Mouse (Mus musculus) neural tube, embryonic 12.5 days (tissue): ENCODE measurements around the gene Epha4. TPM values are rescaled to one million over a fixed set of nuclear protein-coding genes. Genes with fewer than 3 reads are reported as not detected.

Experiments
- ATAC-seq: fragments of 200-750 bp; cut with Nextera tagmentation; 2 replicates; pipeline ENCODE4 v1.8.0; 2017; ENCODE audit warnings: low read depth, mild to moderate bottlenecking, moderate TSS enrichment, moderate library complexity; ENCODE audit not compliant: low FRiP score
- H3K27ac ChIP-seq: fragments of 300-500 bp; sonication (generic); 2 replicates; pipeline ENCODE4 v1.5.1; 2016
- H3K27me3 ChIP-seq: fragments of 300-500 bp; sonication (generic); replicated peaks from 2 replicates; pipeline ENCODE4 v1.6.1; 2016; ENCODE audit warnings: mild to moderate bottlenecking
- H3K36me3 ChIP-seq: fragments of 300-500 bp; sonication (generic); 2 replicates; pipeline ENCODE4 v1.6.1; 2016; ENCODE audit warnings: mild to moderate bottlenecking
- H3K4me1 ChIP-seq: fragments of 300-500 bp; sonication (generic); 2 replicates; pipeline ENCODE4 v1.6.1; 2016
- H3K4me2 ChIP-seq: fragments of 300-500 bp; sonication (generic); replicated peaks from 2 replicates; pipeline ENCODE4 v1.6.1; 2016; ENCODE audit warnings: mild to moderate bottlenecking
- H3K4me3 ChIP-seq: fragments of 300-500 bp; sonication (generic); 2 replicates; pipeline ENCODE4 v1.5.1; 2016
- H3K9ac ChIP-seq: fragments of 300-500 bp; sonication (generic); 2 replicates; pipeline ENCODE4 v1.6.1; 2016; ENCODE audit warnings: mild to moderate bottlenecking
- H3K9me3 ChIP-seq: fragments of 300-500 bp; sonication (generic); 2 replicates; pipeline ENCODE4 v1.6.1; 2016; ENCODE audit warnings: mild to moderate bottlenecking
- WGBS: fragments of 180-500 bp; shearing (Covaris S2); methylation state at CpG from one replicate; pipeline ENCODE4 v1.1.7; 2016; 5-methylcytosine and 5-hydroxymethylcytosine counted together
- polyA plus RNA-seq: library from polyadenylated mRNA; unstranded; fragments of >200 nt; fragmentation: Nextera tagmentation; extraction: Ambion mirVana; gene quantifications from 2 replicates; pipeline ENCODE4 v1.2.1, GENCODE M21; 2016

Epha4 gene
- polyA plus RNA-seq, 1 experiment from 2014 or later: 27.9 TPM

DNA sequence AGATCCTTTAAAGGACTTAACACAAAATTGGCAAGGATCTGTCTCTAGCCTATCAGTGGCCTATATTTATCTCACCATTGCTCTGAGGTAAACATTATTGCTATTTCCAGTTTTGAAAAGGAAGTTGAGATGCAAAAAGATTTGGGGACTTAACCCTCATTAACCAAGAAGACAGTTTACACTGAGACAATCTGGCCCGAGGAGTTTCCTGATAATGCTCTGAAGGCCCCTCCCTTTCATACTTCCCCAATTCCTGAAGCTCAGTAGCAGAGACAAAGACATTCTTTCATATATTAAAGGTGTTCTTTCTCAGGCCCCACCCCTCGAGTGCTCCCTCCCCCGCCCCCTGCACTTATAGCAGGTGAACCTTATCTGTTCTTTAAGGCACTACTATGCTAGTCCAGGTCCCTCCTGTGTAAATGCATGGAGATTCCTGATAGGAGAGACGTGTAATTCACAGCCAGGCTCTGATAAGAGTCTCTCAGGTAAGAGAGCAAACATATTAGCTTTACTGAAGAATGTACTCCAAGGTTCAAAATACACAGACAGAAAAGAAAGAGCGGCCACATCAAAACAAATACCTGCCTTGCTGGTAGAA, 46.1 kb downstream of the Epha4 start:
- no peaks in the 10 kb centered on the region for H3K9me3 ChIP-seq

DNA sequence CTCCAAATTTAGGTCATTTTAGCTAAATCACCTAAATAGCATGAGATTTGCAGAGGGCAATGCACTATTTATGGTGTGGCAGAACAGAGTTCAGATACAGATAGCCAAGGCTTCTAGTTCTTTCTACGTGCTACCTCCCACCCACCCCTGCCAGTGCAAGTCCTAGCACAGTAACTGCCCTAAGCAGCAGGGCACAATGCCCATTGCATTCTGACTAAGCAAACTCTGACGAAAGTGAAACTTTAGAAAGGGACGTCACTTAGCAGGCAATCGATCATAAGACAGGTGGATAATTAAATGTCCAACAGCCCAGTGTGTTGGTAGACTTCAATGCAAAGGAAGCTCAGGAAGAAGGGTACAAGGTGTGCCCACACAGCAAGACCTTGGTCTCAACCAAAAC, 49.4 kb downstream of the Epha4 start:
- H3K4me2 ChIP-seq: no peak overlapping the region
- H3K9me3 ChIP-seq: no peaks in the 10 kb centered on the region
- no peak overlapping the region for H3K4me3 ChIP-seq
- 88% methylated on average over 4 of the region's 4 CpGs for WGBS
- no peaks in the 10 kb centered on the region for H3K27me3 ChIP-seq
- no peak overlapping the region for H3K9ac ChIP-seq
- no peak for ATAC-seq
- no peaks in the 10 kb centered on the region for H3K36me3 ChIP-seq
- H3K4me1 ChIP-seq: no peaks in the 10 kb centered on the region
- H3K27ac ChIP-seq: no peak overlapping the region

More for the DNA sequence above, 46.1 kb downstream of the Epha4 start:
- no peaks in the 10 kb centered on the region for H3K36me3 ChIP-seq
- no peak overlapping the region for H3K4me2 ChIP-seq
- 83% methylated on average over 5 of the region's 5 CpGs for WGBS
- H3K4me3 ChIP-seq: no peak overlapping the region
- H3K27me3 ChIP-seq: no peaks in the 10 kb centered on the region
- ATAC-seq: no peak
- H3K4me1 ChIP-seq: peaks cover 8% of the 10 kb centered on the region
- no peak overlapping the region for H3K27ac ChIP-seq
- H3K9ac ChIP-seq: no peak overlapping the region

DNA sequence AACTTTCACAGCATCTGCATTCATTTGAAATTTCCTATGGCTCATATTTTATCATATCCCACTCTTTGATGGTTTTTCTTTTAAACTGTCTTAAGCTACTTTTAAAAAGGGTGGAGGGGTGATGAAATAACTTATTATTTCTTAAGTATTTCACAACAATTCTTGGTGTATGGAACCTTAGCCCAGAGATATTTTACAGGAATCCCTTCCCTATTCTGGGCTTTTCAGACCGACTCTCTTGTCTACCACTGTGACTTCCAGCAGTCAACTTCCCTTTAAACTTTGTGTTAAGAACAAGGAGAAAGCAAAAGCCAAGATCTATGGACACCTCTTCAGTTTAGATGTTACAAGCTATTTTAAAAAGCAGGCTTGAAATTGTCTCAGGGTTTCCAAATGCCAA, 50.8 kb downstream of the Epha4 start:
- H3K27ac ChIP-seq: no peak overlapping the region
- WGBS: 74% methylated on average over 1 of the region's 1 CpGs
- H3K36me3 ChIP-seq: no peaks in the 10 kb centered on the region
- no peak for ATAC-seq
- H3K4me2 ChIP-seq: no peak overlapping the region
- H3K4me1 ChIP-seq: no peaks in the 10 kb centered on the region
- no peaks in the 10 kb centered on the region for H3K9me3 ChIP-seq
- H3K4me3 ChIP-seq: no peak overlapping the region
- H3K9ac ChIP-seq: no peak overlapping the region
- no peaks in the 10 kb centered on the region for H3K27me3 ChIP-seq

DNA sequence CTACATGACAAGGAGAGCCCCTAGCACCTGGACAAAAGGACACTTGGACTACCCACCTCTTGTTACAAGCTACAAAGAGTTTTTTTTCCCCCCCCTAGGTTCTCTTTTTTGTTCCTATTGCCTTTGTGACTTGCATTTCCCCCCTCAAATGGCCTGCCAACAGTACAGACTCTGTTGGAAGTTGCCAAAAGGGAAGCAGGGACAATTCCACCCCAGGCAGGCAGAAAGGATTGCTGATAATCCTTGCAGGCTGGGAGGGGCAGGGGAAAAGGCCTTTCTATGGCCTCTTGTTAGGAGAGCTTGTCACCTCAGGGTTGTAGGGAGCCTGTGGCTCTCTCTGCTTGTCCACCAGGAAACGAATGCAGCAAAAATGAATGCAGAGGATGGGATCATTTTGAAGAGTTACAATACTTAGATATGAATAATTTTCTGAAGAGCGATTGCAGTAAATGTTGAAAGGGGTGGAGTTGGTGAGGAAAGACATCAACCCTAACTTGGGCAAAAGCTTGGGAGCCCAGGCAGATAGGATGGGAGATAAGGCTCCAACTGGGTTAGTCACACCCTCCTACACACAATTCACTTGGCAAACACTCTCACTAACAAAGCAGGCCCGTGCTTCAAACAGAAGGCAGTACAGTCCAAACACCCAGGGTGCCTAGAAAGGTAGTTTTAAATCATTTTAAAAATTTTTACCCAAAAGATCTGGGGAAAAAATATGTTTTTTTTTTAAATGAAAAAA, 52.8 kb downstream of the Epha4 start:
- H3K4me1 ChIP-seq: 0 out of 2 replicates have a peak, but pooled peaks cover 11% of the 10 kb centered on the region
- H3K9ac ChIP-seq: no peak overlapping the region
- H3K27me3 ChIP-seq: no peaks in the 10 kb centered on the region
- no peaks in the 10 kb centered on the region for H3K36me3 ChIP-seq
- no peak overlapping the region for H3K4me3 ChIP-seq
- no peak for ATAC-seq
- H3K4me2 ChIP-seq: no peak overlapping the region
- no peaks in the 10 kb centered on the region for H3K9me3 ChIP-seq
- H3K27ac ChIP-seq: no peak overlapping the region
- WGBS: 18% methylated on average over 3 of the region's 3 CpGs

DNA sequence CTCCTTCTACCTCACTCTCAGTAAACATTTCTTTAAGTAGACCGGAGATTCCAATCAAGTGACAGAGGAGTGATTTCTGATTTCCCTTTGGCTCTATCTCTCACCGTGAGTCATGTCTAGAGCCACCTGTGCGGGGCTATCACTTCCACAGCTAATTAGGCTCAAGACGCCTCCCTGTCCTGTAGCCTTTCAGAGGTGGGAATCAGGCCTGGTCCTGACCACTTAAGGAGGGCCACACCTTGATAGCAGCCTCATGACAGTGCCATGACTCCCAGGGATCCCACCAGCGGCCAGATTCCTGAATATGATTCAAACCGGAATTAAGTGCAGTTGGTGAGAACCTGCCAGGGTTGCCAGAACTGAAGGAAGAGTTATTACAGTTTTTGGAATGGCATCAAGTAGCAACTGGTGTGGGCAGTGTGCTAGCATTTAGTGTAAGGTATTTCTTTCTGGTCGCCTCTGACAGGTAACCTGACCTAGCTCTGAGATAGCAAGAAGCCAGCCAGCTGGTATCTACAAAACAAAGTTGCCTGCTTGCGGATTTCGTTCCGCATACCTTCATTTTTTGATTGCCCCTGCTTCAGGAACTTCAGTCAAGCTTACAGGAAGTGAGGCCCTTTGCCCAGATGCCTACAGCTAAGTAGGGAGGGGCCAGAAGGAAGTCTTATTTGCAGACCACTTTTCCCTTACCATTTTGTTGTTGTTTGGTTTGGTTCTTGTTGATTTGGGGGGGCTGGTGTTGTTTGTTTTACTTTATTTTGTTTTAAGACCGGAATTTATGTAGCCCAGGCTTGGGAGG, 53.9 kb downstream of the Epha4 start:
- no peak for ATAC-seq
- WGBS: 70% methylated on average over 11 of the region's 11 CpGs

DNA sequence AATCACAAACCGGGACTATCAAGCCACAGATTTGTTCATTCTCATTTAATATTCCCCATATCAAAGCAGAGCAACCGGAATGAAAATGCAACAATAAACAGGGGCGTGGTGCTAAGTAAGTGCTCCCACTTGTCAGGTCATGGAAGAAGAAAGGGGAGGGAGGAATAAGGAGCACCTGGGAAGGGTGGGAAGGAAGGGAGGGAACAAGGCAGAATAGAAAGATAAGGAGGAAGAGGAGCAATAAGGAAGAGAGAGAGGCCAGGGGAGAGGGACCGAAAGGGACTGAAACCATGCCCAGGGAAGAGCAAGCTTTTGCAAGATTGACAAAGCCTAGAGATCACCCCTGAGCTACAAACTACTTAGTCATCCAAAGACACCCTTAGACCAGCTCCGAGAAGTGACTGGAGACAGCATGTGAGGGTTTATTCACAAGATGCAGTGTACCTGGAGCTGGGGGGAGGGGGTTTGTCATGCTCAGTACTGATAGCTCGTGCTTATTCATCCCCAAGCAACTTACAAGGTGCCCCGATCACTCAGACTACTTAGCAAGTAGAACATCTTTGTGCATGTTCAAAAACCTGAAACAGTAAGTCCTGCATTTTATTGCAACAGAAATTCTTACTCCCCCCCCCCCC, 56.0 kb downstream of the Epha4 start:
- H3K27me3 ChIP-seq: no peaks in the 10 kb centered on the region
- ATAC-seq: no peak
- H3K9me3 ChIP-seq: no peaks in the 10 kb centered on the region
- no peak overlapping the region for H3K4me2 ChIP-seq
- no peaks in the 10 kb centered on the region for H3K36me3 ChIP-seq
- peaks cover 15% of the 10 kb centered on the region; the same call in 1 of the 2 replicates for H3K4me1 ChIP-seq
- no peak overlapping the region for H3K4me3 ChIP-seq
- no peak overlapping the region for H3K27ac ChIP-seq
- WGBS: 73% methylated on average over 7 of the region's 7 CpGs
- H3K9ac ChIP-seq: no peak overlapping the region

More for the DNA sequence above, 53.9 kb downstream of the Epha4 start:
- no peak overlapping the region for H3K9ac ChIP-seq
- no peak overlapping the region for H3K4me3 ChIP-seq
- H3K4me2 ChIP-seq: no peak overlapping the region
- H3K4me1 ChIP-seq: peaks cover 15% of the 10 kb centered on the region; the same call in 1 of the 2 replicates
- H3K27ac ChIP-seq: no peak overlapping the region
- no peaks in the 10 kb centered on the region for H3K36me3 ChIP-seq
- no peaks in the 10 kb centered on the region for H3K9me3 ChIP-seq
- no peaks in the 10 kb centered on the region for H3K27me3 ChIP-seq

DNA sequence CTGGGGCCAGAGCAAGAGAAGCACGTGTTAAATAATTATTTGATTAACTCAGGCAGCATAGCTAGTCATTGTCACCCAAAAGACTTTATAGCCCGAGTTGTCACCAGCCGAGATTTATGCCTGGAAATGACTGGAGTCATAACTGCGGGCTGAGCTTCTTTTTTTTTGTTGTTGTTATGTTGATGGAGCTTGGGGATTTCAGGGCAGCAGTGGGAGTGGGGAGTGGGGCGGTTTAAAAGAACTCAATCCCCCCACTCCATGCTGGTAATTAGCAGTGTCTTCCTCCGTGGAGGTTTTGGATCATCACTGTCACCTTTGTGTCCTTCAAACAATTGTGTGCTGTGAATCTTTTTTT, 57.5 kb downstream of the Epha4 start:
- Histone ChIP-seq H3K4me2 (no peak overlapping the region), H3K4me1 (peaks cover 15% of the 10 kb centered on the region; the same call in 1 of the 2 replicates), H3K9me3 (no peaks in the 10 kb centered on the region), H3K4me3 (no peak overlapping the region), H3K27me3 (no peaks in the 10 kb centered on the region), H3K36me3 (no peaks in the 10 kb centered on the region), H3K9ac (no peak overlapping the region), H3K27ac (no peak overlapping the region)
- WGBS: 8% methylated on average over 6 of the region's 6 CpGs
- ATAC-seq: no peak

DNA sequence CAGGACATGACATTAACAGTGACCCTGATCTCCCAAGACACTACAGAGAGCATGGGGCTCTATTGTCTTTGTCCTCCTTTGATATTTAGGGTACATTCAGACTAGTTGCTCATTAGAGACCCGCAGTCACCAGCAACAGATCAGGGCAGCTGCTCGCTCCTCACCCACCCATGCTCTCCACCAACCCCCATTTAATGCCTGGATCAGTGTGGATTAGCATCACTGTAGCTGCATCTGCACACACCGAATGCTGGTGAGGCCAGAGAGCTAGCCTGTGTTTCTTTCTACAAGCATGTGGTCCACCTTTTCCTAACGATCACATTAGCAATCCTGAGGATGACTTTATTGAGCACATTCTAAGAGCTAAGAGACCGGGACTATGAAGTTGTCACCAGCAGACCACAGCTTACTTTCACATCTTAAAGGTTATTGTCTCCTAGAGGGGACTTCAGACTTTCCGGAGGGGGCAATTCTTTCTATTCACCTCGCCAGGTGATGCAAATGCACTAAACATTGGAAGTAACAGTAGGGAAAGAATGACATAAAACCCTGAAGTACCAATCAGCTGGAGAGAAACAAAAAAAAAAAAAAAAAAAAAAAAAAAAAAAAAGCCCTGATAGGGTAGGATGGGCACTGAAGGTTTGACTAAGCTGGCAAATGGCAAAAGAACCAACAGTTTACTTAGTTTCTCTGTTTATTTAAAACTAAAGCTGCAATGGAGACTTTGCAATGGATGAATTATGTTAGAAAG, 58.0 kb downstream of the Epha4 start:
- Histone ChIP-seq H3K36me3 (no peaks in the 10 kb centered on the region), H3K4me2 (no peak overlapping the region), H3K27ac (no peak overlapping the region), H3K9ac (no peak overlapping the region), H3K4me1 (peaks cover 15% of the 10 kb centered on the region; the same call in 1 of the 2 replicates), H3K4me3 (no peak overlapping the region), H3K27me3 (no peaks in the 10 kb centered on the region), H3K9me3 (no peaks in the 10 kb centered on the region)
- ATAC-seq: no peak
- WGBS: 17% methylated on average over 7 of the region's 7 CpGs

DNA sequence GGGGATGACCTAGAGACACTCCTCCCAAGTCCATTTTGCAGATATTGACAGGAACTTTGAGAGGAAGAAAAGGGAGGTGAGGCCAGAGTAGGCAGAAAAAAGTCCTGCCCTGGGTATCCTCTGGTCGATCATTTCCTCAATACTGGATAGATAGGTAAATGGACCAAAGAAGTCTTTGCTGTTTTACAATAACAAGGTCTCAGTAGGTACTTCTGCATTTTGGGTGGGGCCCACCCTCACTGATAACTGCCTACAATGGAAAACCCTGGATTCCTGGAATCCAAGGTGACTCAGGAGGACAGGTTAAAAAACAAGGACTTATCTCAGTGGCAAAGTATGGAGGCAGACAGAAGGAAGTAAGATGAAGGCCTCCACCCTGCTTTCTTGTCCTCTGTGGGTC, 61.1 kb downstream of the Epha4 start:
- Histone ChIP-seq H3K36me3 (no peaks in the 10 kb centered on the region), H3K4me2 (no peak overlapping the region), H3K9me3 (no peaks in the 10 kb centered on the region), H3K27ac (no peak overlapping the region), H3K4me3 (no peak overlapping the region), H3K9ac (no peak overlapping the region), H3K4me1 (peaks cover 15% of the 10 kb centered on the region; the same call in 1 of the 2 replicates), H3K27me3 (no peaks in the 10 kb centered on the region)
- 87% methylated on average over 1 of the region's 1 CpGs for WGBS
- no peak for ATAC-seq

DNA sequence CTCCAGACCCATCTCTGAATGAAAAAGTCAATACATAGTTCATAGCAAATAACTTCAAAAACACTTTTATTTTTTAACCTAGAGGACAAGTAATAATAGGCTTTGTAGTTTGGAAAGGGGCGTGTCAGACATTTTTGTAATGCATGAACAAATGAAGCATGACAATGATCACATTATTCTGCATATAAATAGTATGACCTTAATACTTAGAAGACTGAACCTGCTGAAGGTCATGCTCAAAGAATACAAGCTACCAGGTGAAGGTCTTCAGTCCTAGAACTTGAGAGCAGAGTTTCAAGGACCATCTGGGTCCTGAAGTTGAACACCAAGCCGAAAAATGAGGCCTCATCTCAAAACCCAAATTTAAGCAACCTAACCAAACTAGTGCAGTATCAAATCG, 62.2 kb downstream of the Epha4 start:
- Histone ChIP-seq H3K4me2 (no peak overlapping the region), H3K36me3 (no peaks in the 10 kb centered on the region), H3K4me1 (peaks cover 8% of the 10 kb centered on the region; the same call in 1 of the 2 replicates), H3K4me3 (no peak overlapping the region), H3K9me3 (no peaks in the 10 kb centered on the region), H3K27me3 (no peaks in the 10 kb centered on the region), H3K27ac (no peak overlapping the region), H3K9ac (no peak overlapping the region)
- no peak for ATAC-seq
- WGBS: 95% methylated on average over 3 of the region's 3 CpGs

DNA sequence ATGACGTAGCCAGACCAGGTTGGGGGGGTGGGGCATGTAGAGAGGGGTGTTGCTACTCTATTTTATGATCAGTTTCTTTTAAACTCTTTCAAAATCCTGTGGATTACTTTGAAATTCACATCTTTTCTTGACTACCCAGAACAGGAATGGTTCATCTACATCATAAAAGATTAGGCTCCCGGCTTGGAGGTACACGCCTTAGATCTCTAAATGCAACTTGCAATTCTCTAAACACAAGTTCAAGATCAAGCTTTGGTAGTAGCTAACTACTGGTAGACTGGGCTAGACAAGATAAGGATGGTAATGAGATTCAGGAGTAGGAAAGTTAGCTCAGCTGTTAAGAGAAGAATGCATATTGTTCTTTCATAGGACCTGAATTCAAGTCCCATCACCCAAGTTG, 63.3 kb downstream of the Epha4 start:
- Histone ChIP-seq H3K27ac (no peak overlapping the region), H3K9me3 (no peaks in the 10 kb centered on the region), H3K4me1 (peaks cover 5% of the 10 kb centered on the region; the same call in 1 of the 2 replicates), H3K4me3 (no peak overlapping the region), H3K9ac (no peak overlapping the region), H3K4me2 (no peak overlapping the region), H3K27me3 (no peaks in the 10 kb centered on the region), H3K36me3 (no peaks in the 10 kb centered on the region)
- ATAC-seq: no peak
- WGBS: 75% methylated on average over 3 of the region's 3 CpGs
